Mouse (Mus musculus) layer of hippocampus, postnatal 25 days (tissue): ENCODE measurements at regions not wholly inside any gene's neighbourhood (a gene's known extent, or its start where the extent isn't known, plus 50 kb on each side); places are given as distances from the start of the nearest gene placed in this dataset.

ENCODE experiments used
- DNase-seq, 2 experiments: peaks; one replicate each; pipeline ENCODE4 v3.0.0; 2022; ENCODE audit warnings: mixed read lengths in 2 of 2, low spot score in 1 of 2; ENCODE audit errors: extremely low spot score in 1 of 2

DNA sequence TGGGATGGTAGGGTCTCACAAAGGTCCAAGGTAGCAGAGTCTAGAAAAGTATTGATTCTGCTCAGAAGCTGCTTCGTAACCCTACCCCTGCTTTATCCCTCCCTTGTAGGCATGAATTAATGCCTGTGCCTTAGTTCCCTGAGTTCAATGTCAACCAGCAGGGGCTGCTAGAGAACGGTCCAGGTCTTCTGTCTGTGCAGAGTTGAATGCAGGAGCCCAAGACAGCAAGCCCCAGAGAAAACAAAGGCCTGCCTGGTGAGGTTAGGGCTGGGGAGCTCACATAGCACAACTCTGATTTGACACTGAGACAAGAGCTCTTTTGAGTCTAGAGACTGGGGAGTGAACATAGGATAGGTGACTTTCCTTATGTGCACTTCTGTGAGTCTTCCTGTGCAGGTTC lies 56.6 kb downstream of the Olig3 start:
- DNase-seq, result no peak

DNA sequence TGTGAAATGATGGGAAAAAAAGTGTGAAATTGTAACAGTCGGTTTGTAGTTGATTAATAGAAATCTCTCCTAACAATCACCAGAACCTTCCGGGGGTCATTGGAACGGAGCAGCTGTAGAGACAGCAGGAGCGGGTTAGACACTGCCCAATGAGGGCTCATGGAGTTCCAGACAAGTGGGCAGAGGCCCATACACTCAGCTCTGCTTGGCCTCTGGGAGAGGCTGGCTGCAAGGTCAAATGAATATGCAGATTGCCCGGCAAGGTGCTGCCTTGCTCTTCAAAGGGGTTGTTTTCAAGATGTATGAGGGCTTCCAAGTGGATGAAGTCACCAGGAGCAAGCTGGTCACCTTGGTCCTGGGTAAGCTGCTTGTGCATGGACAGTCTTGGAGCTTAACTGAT lies 57.6 kb downstream of the Olig3 start:
- no peak for DNase-seq

DNA sequence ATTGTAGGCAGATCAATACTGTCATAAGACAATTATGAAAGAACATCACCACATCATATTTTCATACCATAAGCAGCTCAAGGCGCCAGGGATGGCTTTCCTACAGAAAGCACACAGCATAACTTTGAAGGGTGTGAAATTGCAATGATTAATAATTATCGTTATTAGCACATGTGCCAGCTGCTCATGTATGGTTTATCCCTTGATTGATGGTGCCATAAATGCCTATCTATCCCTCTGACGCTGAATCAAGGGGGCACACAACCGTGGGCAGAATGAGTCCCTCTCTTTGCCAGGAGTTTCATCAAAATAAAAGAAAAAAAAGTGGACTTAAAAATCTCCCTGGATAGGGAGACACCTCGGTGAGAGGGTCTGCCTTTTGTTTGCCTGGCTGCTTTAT lies 58.5 kb downstream of the Olig3 start:
- DNase-seq, result no peak

DNA sequence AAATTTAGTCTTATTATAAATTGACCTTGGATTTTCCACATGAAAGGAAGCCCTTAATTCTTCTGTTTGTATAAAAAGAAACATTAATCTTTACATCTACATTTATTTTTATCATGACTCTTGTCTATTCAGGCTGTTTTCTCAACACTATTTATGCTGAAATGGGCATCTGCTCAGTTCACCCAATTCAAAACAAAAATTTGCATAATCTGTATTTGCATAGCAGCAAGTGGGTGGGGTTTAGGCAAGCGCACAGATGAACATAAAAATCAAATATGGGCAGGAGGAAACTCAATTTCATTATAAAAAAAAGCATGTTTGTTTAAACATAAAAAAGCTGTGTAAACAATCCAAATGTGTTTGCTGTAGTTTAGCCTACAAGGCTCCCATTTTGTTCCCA lies 67.7 kb downstream of the Olig3 start:
- no peak for DNase-seq

DNA sequence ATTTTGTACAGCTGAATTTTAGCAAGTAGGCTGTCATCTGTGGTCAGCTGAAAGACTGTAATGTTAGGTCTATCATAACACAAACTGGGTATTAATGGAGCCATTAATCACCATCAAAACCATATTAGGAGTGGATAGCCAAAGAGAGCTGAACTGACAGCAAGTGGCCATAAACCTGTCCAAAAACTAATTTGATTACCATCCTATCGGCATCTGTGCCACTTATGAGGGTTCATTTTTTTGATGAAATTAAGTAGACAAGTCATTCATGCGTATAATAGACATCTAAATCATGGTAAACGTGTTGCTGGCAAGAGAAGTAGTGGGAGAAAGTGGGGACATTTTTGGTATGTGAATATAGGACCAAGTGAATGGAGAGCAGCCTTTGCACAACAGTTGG lies 68.6 kb downstream of the Olig3 start:
- no peak for DNase-seq

DNA sequence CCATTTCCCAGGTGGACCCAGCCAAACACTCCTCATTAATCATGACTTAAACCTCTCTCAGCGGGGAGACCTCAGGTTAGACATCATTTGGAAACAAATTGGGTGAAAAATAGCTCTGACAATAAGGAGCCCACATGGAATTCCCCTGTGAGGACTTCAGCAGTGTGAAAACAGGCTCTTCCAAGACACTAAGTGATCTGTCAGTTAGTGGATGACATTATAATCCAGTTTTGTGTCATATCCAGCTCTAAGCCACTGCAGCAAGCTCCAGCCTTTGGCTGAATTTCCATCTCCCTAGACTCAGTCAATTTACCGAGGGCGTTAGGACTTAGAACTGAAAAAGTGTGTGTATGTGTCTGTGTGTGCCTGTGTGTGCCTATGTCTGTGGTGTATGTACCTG lies 70.5 kb downstream of the Olig3 start:
- no peak for DNase-seq

DNA sequence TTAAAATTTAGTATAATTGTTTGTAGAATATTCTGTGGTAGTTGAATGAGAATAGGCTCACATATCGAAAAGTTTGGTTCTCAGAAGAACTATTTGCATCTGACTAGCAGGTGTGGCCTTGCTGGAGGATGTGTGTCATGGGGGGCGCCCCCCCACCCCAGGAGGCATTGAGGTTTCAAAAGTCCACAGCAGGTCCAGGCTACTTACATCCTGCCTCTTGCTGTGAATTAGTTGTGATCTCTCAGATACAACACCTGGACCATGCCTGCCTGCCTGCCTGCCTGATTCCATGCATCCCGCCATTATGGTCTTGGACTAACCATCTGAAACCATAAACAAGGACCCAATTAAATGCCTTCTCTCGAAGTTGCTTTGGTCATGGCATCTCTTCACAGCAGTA lies 76.2 kb downstream of the Olig3 start:
- DNase-seq, result no peak

DNA sequence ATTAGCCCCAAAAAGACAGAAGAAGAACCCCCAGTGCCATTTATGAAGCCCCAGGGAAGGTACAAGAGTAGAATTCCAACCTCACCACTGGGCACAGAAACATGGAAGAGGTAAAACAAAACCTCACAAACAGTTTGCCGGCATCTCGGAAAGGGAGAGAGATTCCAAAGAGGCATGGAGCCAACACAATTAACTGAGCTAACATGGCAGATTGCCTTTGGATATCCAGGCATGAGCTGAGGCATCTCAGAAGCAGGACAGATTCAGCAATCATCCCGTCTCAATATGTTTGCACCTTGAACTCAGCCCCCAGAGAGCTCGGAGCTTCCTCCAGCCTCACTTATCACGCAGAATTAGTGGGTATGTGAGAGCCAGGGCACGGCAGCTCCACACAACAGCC lies 78.3 kb downstream of the Olig3 start:
- DNase-seq, result no peak

DNA sequence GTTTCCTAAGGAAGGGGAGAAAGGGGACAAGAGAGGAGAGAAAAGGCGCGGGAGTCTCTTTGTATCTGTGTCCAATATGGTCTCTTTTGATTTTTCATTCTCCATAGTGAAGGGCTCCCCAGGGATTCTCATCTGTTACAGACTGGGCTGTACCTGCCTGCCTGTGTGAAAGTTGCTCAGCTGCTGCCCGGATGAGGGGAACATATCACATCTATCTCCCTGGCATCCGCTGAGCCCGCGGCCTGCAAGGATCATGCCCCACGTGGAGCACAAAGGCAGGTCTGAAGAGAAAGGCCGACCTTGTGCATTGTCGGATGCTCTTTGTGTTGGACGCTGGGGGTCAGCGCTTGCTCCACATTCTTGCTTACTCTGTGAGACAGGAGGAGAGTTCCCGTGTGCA lies 85.5 kb downstream of the Olig3 start:
- no peak for DNase-seq

DNA sequence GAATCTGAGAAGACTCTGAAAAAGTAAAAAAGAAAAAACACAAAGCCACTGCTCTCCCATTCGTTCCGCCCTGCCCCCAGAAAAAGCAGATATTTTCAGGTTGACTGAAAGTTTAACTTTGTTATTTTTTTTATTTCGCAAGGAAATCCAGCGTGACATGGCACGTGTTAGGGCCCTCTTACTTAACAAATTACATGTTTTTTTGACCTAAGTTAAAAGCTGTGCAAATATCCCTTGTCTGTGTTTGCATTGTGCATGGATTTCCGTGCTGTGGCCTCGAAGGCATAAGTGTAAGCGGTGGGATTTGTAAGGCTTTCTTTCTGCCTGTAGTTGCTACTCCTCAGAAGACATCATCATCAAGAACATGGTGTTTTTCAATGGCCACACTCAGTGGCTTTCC lies 87.2 kb downstream of the Olig3 start:
- DNase-seq, result no peak

DNA sequence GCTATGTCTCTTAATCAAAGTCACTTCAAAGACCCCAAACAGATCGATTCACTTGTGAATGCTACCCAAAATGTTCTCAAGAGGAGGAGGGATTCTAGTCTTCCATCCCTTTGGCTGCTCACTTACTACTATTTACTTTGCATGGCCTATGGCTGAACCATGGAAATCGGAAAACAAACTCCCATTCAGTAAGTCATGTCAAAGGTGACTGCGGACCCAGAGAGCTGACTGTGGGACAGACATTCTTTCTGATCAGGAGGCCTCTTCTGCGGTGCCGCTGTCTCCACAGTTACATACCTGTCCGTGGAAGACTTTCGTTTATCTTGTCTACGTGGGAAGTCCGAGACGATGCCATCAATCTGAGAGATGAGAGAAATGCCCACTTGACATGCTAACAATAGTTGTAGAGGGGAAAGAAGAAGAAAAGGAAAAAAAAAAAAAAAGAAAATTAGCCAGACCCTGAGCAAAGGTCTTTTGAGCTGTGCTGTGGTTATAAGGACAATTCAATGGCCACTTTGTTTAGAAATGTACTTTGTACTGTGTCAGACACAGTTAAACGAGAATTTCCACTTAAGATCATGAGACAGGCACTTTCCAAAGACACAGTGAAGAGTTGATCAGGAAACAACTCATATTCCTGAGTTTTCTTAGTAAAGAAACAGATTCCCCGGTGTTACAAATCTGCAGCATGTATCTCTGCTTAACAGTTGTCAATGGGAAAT lies 92.7 kb downstream of the Olig3 start:
- DNase-seq, result no peak

DNA sequence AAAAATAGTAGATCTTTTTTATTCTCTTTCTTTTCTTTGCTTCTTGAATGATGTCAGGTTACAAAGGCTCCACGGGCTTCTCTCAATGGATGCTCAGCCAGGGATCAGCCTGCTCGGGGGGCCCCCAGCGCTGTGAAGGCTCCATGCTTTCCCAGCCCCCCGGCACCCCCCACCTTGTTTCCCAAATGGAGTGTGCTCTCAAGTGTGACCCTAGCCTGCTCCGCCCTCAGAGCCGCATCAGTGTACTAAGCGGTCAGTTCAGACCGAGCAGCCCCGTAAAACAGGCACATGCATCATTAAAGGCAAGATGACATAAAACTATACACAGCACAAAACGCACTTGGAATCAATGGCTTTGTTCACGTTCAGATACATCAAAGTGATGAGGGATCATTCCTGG lies 102.7 kb downstream of the Olig3 start:
- no peak for DNase-seq

DNA sequence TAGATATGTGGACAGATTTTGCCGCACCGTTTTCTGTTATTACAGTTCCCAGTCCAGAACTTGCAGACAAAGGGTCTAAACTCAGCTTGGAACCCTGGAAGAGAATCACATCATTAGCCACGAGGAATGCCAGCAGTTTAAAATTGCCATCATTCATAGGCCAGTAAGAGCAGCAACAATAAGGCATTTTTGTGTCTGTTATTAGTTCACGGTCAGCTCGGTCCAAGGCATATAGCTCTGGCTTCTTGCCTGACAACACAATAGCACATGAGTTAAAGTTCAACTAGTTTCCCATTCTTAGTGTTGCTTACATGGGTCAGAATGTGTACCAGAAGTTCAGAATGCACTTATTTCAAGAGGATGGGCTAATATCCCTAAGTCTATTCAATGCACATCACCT lies 103.4 kb downstream of the Olig3 start:
- no peak for DNase-seq

DNA sequence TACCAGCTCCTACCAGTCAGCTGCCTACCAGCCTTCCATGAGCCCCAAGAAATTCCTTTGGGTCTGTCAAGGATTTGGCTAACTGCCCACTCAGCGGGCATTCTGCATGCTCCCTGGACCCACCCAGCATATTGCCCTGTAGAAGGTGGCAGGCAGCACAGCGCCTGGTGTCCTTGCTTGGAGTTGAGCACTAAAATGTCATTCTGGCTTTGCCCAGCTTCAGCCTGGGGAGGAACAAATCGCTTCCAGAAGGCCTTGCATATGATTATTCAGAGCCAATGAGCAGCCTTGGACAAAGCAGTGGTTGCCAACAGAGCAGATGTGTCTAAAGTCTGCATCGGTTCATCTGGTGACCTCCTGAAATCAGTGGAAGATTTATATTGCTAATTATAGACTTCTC lies 103.8 kb downstream of the Olig3 start:
- DNase-seq, result no peak

DNA sequence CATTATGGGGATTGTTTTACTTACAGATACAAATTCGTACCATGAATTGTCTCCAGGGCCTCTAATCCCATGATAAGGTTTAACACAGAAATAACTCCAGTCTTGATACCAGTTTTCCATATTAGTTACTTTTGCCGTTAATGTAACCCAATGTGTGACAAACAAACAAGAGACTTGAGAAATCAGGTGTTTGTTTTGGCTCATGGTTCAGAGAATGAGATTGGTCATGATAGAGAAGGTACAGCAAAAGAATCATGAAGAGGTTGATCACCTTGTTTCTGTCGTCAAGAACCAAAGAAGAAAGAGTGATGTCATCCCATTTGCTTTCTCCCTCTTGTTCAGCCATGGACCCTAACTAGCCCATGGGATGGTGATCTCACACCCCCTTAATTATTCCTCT lies 107.5 kb downstream of the Olig3 start:
- DNase-seq, result no peak

DNA sequence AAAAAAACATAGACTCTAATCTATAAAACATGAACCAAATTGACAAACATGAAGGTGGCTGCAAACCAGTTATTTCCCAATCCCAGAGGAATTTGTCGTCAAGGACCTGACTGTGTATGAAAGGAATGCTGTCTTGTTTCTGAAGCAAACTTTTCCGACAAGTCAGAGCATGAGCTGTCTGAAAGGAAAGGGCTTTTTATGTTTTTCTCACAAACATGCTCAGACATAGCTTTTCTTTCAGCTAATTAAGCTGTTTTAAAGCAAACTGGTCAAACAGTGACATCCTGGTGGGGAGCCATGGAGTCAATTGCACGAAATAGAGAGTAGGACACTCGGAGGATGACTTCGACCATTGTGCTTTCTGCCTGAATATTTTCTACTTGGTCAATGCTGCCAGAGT lies 108.2 kb downstream of the Olig3 start:
- DNase-seq, result no peak

DNA sequence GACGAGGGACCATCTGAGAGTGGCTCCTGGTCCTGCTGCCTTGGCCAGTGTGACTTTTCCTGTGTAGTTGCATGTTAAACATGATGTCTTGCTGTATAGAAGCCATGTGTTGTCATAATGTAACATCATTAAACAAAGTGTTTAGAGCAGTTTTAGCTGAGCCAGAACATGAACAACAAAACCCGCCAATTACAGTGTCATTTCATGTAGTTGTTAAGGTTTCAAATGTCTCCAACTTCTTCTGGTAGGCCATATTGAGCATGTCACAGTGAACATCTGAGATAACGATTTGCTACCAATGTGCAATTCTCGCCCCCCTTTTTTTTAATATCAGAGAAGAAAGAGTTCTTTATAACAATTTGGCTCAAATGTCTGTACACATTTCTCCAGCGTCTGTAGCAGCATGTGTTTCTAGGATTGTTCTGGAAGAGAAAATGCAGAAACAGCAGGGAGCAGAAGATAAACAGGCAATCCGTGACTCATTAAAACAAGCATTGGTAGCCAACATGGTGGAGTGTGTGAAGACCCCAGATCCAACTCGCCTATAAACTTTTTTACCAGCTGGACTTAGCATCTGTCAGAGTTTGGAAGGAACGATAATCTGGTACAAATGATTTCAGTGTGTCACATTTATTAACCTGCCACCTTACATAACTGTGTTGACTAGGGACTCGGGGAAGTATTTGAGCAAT lies 115.2 kb downstream of the Olig3 start:
- peak in 1 of 2 experiments; percentile 19 for DNase-seq

DNA sequence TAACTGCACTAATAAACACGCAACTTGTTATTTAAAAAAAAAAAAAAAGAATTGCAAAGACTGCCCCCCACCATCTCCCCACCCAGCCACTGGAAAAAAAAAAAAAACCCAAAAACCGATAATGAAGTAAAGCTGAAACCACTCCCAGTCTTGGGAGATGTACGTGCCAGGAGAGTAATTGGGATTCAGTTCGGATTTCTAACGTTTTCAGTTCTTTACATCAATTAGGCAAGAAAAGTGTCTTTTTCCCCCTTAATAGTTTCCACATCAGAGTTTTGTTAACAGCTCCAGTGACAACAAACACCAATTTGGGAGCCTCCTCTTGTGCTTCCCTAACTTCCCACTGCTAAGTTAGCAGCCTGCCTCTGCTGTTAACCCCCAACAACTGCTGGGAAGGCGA lies 115.7 kb downstream of the Olig3 start:
- DNase-seq, result no peak

DNA sequence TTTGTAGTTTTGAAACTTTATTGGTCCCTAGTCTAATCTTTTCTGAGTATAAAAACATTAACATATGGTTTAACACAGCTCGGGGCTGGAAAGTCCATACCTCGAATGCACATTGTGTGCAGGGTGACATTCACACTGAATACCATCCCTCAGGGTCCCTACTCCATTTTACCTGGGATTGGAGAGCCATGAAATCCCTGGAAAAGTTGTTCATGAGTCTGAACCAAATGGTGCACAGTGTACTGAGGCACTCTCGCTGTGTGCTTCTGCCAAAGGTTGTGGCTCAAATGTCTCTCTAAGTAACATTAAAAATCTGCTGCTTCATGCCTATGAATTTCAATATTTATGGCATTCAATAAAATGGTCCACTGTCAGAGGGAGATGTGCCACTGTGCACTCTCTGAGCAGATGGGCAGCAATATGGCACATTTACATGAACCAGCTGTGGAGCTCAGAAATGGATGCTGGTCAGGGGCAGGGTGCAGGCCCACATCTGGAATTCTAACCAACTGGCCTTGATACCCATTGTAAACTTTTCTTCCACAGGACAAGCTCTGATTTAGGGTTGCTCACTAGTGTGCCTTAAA lies 116.7 kb downstream of the Olig3 start:
- no peak for DNase-seq

DNA sequence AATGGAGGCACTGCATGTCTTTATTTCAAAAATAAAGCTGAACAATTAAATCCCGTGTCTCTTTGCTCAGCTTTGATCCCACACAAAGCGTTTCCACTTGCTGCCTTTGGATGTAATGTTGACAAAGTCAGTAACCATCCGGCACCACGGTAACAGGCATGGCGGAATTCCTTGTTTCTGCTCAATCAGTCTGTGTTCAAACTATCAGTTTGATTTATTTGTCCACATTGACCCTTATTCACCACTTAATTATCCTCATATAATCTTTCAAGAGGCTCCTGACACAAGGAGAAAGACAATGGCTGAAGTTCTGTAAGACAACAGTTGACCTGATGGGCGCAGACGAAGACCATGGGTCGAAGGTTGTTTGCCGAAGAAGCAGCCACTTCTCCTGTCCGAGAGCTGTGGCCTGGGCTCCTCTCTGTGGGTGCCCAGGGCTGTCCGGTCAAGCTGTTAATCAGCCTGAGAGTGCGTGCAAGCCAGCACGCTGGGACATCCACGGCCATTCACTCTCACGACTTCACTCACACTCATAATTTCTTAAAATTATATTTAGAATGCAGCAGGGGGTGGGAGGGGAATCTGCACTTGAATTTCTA lies 106.1 kb upstream of the Ifngr1 start:
- DNase-seq, result no peak

DNA sequence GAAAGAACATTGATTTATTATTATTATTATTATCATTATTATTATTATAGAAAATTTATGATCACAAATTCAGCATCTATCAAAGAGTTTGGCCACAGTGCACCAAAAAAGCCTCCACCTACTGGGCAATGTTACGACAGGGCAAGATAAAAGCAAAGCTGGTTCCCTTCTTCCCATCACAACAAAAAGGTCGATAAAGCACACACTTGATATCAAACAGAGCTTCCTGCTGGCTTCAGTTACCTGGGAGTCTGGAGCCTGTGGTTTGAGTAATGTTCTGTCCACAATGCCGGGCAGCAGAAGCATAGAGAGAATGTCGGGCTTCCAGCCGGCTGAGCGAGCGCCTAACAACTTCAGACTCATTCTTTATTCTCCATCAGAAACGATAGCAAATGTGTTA lies 101.2 kb upstream of the Ifngr1 start:
- no peak for DNase-seq
